Mouse (Mus musculus) cerebellum, adult 9-11 months (tissue): ENCODE measurements around the gene Art2b.
"Not testable (repeated sequence)": the region's sequence is repeated elsewhere in the genome, so short reads cannot be mapped to it uniquely, and the experiment has no call there.

Source experiments
- DNase-seq: peaks from one replicate; pipeline ENCODE4 v3.0.0; 2022

Art2b gene

GRCm38 (mm10) chr7:101585408-101585807, at the start of gene Art2b:
Gene Art2b (minus strand): TSS chr7:101585600.
- DNase-seq, result no peak

DNA sequence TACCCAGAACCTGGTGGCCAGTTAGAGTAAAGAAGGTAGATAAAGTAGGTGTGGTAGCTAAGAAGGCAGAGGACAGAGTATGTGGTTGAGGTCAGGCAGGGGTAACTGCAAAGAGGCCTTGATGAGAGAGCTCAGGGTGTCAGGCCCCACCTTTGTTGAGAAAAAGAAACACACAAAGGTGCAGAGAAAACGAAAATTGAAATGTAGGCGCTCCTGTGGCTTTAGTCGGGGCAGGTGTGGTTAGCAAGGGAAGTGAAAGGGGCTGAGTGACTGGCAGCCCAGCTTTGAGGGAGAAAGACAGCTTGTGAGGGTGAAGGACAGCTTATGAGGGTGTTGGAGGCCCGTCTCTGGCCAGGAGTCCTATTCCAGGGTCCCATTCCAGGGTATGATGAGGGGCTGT, 49.1 kb upstream of the Art2b start:
- DNase-seq, result no peak

DNA sequence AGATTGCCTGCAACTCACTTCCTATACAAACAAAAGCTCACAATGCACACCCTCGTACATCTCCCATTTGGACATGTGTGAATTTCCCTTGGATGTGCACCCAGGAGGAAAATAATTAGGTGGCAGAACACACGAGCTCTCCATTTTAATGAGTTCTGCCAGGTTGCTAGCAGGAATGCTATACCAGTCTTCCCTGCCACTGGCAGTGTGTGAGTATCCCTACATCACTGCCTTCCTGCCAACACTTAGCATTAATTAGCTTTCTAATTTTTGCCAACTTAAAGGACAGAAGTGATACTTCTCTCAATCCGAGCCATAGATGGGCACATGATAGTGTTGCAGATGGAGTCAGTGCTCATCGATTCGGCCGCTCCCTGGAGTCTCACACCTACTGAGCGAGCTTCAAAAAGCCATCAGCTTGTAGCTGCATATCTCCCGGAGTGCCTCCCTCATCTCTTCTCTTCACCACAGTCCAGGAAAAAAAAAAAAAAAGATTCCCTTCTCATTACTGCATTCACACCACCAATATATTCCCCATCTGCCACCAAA, 48.3 kb upstream of the Art2b start:
- DNase-seq, result no peak

GRCm38 (mm10) chr7:101628481-101628880, 43.1 kb upstream of the Art2b start:
- DNase-seq, result no peak

- not testable (repeated sequence) for DNase-seq
Observed at GRCm38 (mm10) chr7:101627166-101627565, 41.8 kb upstream of the Art2b start.

DNA sequence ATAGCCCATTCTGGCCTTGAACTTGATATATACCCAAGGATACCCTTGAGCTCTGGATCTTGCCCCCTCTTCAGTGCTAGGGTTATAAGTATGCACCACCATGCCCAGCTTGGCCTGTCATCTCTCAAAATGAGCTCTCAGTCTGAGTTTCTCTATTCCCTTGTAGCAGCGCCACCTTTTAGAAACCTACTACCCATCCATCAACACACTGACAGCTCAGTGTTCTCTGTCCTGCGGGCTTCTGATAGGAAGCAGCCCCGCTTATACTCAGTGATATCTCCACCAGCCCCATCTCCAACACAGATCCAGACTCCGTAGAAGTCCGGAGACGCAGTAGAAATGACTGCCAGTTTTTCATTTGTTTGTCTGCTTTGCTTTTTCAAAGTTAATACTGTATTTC, 38.9 kb upstream of the Art2b start:
- no peak for DNase-seq

DNA sequence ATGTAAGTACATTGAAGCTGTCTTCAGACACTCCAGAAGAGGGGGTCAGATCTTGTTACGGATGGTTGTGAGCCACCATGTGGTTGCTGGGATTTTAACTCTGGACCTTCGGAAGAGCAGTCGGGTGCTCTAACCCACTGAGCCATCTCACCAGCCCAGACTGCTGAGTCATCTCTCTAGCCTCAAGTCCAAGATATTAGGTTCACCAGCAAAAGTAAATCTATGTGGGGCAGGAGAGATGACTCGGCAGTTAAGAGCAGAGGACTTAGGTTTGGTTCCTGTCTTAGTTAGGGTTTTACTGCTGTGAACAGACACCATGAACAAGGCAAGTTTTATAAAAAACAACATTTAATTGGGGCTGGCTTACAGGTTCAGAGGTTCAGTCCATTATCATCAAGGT, 36.5 kb upstream of the Art2b start:
- DNase-seq, result not testable (repeated sequence)

DNA sequence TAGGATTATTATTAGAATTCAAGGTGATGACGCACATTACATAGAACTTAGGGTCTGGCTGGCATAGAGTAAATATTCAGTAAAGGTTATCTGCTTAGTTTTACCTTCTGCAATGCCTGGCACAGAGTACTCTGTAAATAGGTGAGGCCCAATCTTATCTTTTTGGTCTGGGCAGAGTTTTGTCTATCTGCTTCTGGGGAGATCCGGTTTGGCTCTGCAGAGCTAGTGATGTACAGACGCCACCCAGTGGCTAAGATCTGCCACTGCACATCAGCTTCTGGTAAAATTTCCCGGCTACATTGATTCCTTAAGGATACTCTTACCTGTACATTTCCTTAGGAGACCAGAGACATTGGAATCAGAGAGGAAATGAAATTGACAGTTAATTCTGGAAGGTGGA, 35.0 kb upstream of the Art2b start:
- peak; percentile 15 for DNase-seq

GRCm38 (mm10) chr7:101618273-101618672, 32.9 kb upstream of the Art2b start:
- DNase-seq, result no peak

- no peak for DNase-seq
Observed at GRCm38 (mm10) chr7:101617438-101618165, 32.2 kb upstream of the Art2b start.

DNA sequence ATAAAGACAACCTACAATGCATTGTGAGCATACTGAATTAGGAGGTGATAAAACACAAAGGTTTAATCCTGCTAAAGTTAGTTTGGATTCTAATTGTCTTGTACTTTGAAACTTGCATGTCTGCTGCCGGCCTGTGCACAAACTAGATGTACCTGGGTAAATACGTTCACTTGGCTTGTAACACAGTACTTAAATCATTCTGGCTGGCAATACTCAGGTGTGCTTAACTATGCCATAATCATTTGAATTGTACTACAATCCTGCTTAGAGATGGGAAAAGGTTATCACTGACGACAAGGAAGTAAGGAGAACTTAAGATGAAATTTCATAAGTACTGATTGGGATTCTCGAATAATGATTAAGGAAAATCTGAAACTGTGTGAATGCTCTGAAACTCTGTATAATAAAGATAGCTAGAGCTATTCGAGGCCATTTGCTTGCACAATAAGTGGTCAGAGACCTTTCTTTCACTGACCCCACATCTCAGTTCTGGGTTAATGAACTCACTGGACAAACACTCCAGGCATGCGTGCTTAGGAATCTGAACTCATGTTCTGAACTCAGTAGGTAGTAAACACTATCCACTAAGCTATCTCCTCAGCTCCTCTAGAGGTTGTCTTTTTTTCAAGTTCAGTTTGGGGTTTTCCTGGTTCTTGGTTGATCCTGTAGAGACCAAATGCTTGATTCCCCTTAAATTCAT, 30.9 kb upstream of the Art2b start:
- DNase-seq, result no peak

GRCm38 (mm10) chr7:101615406-101615805, 30.0 kb upstream of the Art2b start:
- no peak for DNase-seq

DNA sequence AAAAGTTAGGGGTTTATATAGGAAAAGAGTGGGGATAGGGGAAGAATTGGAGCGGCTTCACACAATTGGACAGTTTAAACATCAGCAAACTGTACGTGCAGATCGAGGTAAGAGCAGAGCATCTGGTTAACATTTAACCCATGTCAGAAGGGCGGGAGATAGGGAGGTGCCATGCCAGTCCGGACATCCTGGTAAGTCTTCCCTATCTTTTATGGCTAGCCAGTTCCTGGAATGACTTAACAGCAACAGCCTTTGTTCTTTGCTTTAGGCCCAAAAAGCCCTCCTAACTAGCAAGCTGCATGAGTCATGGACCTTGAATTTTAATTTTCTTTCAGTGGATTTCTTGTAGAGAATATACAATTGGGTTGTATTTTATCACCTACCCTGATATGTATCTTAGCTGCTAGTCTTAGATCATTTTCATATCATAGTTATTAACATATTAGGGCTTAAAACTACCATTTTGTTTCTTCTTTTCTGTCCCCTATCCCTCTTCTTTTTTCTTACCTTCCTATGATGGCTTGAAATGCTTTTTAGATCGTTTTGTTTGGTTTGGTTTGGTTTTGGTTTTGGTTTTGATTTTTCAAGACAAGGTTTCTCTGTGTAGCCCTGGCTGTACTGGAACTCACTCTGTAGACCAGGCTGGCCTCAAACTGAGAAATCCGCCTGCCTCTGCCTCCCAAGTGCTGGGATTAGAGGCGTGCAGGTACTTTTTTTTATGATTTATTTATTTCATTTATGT, 27.6 kb upstream of the Art2b start:
- not testable (repeated sequence) for DNase-seq

- DNase-seq, result no peak
Observed at GRCm38 (mm10) chr7:101607845-101608244, 22.4 kb upstream of the Art2b start.

DNA sequence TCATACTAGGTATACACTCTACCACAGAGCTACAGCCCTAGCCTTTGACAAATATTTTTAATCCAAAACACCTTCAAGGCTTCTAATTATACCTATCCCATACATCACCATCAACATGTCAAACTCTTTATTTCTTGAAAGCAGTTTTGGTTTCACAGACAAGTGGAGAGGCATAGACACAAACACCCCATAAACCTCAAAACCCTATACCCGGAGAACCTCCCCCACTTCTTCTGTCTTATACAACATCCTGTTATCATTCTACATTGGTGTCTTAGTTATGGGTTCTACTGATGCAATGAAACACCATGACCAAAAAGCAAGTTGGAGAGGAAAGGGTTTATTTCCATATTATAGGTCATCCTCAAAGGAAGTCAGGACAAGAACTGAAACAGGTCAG, 15.0 kb upstream of the Art2b start:
- DNase-seq, result no peak

GRCm38 (mm10) chr7:101598482-101598881, 13.1 kb upstream of the Art2b start:
- DNase-seq, result no peak

DNA sequence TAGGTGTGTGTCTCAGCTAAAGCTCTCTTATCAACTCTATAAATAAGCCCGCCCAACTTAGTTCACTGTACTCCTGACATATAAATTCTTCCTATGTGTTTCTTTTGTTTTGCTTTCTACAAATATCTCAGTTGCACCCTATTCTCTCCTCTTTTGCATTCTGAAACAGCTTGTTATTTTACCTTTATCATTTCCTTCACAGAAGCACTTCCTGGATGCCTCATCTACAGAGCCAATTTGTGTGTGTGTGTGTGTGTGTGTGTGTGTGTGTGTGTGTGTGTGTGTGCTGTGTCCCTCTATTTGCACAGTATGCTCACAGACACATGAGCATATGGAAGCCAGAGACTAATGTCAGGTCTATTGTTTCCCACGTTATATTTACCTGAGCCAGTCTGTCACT, 9.6 kb upstream of the Art2b start:
- DNase-seq, result no peak

GRCm38 (mm10) chr7:101584271-101584670, 1.1 kb downstream of the Art2b start:
- not testable (repeated sequence) for DNase-seq

DNA sequence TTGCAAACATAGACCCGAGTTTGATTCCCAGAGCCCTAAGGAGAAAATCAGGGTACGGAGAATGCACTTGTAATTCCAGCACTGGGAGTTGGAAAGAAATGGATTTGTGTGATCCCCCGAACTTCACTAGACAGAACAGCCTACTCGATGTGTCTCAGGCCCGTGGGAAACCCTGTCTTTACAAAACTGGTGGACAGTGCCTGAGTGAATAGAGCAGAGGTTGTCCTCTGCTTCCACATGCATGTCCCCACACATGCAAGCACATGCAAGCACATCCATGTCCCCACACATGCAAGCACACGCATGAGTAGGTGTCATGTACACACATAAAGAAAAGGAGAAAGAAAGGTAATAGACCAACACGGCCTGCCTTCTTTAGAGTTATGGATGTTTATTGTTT, 3.4 kb downstream of the Art2b start:
- DNase-seq, result no peak

- not testable (repeated sequence) for DNase-seq
Observed at GRCm38 (mm10) chr7:101580863-101581262, 4.5 kb downstream of the Art2b start.

DNA sequence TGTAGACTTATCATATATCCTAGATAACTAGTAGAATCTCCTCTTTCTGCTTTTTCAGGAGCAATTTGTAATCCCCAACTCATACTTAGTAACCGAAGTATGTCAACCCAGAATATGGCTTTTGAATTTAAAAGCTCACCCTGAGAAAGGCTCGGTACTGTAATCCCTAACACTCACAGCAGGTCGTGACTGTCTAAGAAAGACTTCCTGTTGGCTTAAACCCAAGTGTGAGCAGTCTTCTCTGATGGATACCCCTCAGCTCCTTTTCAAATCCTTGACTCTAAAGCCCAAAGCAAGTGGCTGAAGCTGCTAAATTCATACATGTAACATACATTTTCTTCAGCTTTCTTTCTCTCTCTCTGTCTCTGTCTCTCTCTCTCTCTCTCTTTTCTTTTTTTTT, 11.0 kb downstream of the Art2b start:
- DNase-seq, result no peak

DNA sequence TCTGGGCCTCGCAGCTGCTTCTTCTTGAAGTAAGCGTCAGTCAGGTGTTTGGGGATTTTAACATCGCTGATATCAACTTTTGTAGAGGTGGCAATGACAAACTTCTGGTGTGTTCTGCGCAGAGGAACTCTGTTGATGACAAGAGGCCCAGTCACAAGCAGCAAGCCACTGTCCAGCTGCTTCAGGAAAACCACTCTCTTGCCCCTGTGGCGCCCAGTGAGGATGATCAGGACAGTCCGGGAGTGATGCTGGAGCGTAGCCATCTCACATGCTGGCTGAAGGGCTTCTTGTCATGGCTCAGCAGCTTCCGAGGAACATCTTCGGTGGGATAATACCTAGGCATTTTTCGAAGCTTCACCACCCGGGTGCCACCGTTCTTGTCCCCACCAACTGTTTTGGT, 11.8 kb downstream of the Art2b start:
- DNase-seq, result not testable (repeated sequence)

DNA sequence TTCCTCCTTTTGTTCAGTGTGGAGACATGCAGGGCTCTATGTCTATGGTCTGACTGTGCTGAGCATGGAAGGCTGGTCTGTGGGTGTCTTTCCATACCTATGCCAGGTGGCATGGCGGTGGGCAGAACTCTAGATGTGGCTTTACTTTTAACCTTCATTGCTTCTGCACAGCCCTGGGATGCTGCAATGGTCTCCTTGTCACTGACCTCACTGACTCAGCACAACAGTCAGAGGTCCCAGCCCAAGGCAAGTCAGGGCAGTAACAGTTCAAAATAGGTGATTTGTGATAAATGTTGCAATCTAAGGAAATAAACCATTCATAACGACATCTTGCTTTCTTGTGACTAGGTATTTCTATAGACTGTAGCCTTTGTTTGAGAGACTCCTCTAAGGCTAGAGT, 21.3 kb downstream of the Art2b start:
- no peak for DNase-seq

DNA sequence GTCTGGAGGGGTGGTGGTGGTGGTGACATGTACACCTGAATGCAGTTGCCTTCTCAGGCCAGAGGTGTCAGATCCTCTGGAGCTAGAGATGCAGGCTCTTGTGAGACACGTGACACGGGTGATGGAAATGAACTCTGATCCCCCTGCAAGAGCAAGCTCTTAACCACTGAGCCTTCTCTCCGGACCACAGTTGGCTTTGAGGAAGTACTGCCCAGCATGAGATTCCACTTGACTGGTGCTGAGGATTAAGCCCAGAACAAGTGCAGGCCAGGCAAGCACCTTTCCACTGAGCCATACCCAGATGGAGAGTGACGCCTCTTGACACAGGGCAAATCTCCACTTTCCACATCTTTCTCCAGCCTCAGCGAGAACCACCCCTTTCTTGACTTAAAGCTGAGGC, 26.0 kb downstream of the Art2b start:
- not testable (repeated sequence) for DNase-seq
